26 mouse cellular contexts compared by ENCODE assay signal in the genomic region with DNA sequence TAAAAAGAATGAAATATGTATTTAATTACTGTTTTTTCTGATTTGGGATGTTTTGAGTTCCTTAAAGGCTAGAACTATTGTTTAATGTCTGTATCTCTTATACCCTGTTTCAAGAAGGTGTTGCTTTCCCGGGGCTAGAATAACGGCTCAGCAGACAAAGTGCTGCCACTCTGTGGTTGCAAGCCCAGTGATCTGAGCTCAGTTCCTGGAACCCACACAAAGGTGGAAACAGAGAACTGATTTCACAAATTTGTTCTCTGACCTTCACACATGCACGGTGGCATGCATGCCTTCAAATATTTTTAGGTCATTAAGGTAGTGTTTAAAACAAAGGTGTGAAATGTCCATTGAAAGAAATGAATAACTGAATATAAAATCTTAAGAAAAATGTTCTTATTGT. TPM values are rescaled to one million over a fixed set of nuclear protein-coding genes. Genes with fewer than 3 reads are reported as not detected.
DNase-seq lines count a peak whose midpoint lies in the region; ATAC-seq and TF ChIP-seq lines count a peak whose summit lies in the region.
"Had no signal": no experiment of that assay in that cellular context is flagged by ENCODE, and none has a peak within 500 bp of the region (broad histone marks: within the 10 kb centered on the region; RNA-seq: fewer than 3 reads in every experiment).

No protein-coding gene starts in this region.

- H3K36me3 ChIP-seq in kidney, postnatal 0 days (ENCODE audit: insufficient read depth, low read length) = no peaks in the 10 kb centered on the region
- no peaks in the 10 kb centered on the region for H3K36me3 ChIP-seq in stomach, postnatal 0 days (ENCODE audit: control insufficient read depth, insufficient read depth, low read length)
- H3K36me3 ChIP-seq: forebrain, embryonic 12.5 days had no signal

- TF ChIP-seq CTCF in kidney, postnatal 0 days (IDR thresholded peaks at IDR 0.05; ENCODE audit: low read depth) = 0 out of 2 replicates have a peak, but pooled peaks have one; percentile 11
- TF ChIP-seq CTCF in stomach, postnatal 0 days (IDR thresholded peaks at IDR 0.05; ENCODE audit: low read depth) = 0 out of 2 replicates have a peak, but pooled peaks have one; percentile 11

- H3K9ac ChIP-seq in kidney, postnatal 0 days (ENCODE audit: low read depth, low read length) = no peak overlapping the region
- no peak overlapping the region for H3K9ac ChIP-seq in stomach, postnatal 0 days (ENCODE audit: low read length)
- H3K9ac ChIP-seq: embryonic facial prominence, embryonic 13.5 days; forebrain, embryonic 12.5 days; limb, embryonic 12.5 days; liver, embryonic 14.5 days; lung, embryonic 15.5 days had no signal

- peaks cover 3% of the 10 kb centered on the region; the same call in 1 of the 2 replicates for H3K4me1 ChIP-seq in kidney, postnatal 0 days (replicated peaks; ENCODE audit: insufficient read depth, low read length)
- H3K4me1 ChIP-seq in stomach, postnatal 0 days (replicated peaks; ENCODE audit: control insufficient read depth, insufficient read depth) = no peaks in the 10 kb centered on the region

- no peaks in the 10 kb centered on the region for H3K27me3 ChIP-seq in kidney, postnatal 0 days (ENCODE audit: insufficient read depth, low read length)
- no peaks in the 10 kb centered on the region for H3K27me3 ChIP-seq in stomach, postnatal 0 days (ENCODE audit: control insufficient read depth, insufficient read depth, low read length)
- H3K27me3 ChIP-seq: embryonic facial prominence, embryonic 13.5 days; forebrain, embryonic 12.5 days; limb, embryonic 12.5 days; lung, embryonic 15.5 days had no signal

- ATAC-seq in cerebellum, adult (ENCODE audit: insufficient number of reproducible peaks, low FRiP score, low TSS enrichment) = no peak
- no peak for ATAC-seq in kidney, postnatal 0 days (replicated peaks; ENCODE audit: low FRiP score, low read depth)
- ATAC-seq in stomach, postnatal 0 days (ENCODE audit: low FRiP score, low TSS enrichment) = no peak
- ATAC-seq: hindbrain, postnatal 0 days; intestine, postnatal 0 days; midbrain, embryonic 16.5 days had no signal

- H3K4me2 ChIP-seq in kidney, postnatal 0 days (ENCODE audit: low read length) = no peak overlapping the region
- H3K4me2 ChIP-seq in stomach, postnatal 0 days (replicated peaks; ENCODE audit: low read depth) = no peak overlapping the region
- H3K4me2 ChIP-seq: embryonic facial prominence, embryonic 13.5 days; forebrain, embryonic 12.5 days; heart, embryonic 11.5 days; limb, embryonic 12.5 days; lung, embryonic 15.5 days had no signal

- H3K9me3 ChIP-seq in kidney, postnatal 0 days (replicated peaks; ENCODE audit: low read length) = no peaks in the 10 kb centered on the region
- no peaks in the 10 kb centered on the region for H3K9me3 ChIP-seq in stomach, postnatal 0 days (ENCODE audit: control insufficient read depth, low read length)
- H3K9me3 ChIP-seq: embryonic facial prominence, embryonic 13.5 days; forebrain, embryonic 12.5 days; hindbrain, embryonic 10.5 days; limb, embryonic 12.5 days; lung, embryonic 15.5 days had no signal

- WGBS in kidney, postnatal 0 days = 62% methylated on average over 3 of the region's 3 CpGs
- WGBS in stomach, postnatal 0 days = 61% methylated on average over 3 of the region's 3 CpGs

- no peak for TF ChIP-seq EP300 in stomach, postnatal 0 days (optimal IDR thresholded peaks at IDR 0.05)

- H3K4me3 ChIP-seq in kidney, postnatal 0 days (replicated peaks; ENCODE audit: low read depth, low read length) = no peak overlapping the region
- H3K4me3 ChIP-seq in stomach, postnatal 0 days (ENCODE audit: low read depth, low read length) = no peak overlapping the region
- H3K4me3 ChIP-seq: embryonic facial prominence, embryonic 13.5 days; erythroblast, embryonic 14.5 days; forebrain, embryonic 12.5 days; hindbrain, embryonic 10.5 days; limb, embryonic 12.5 days; lung, embryonic 15.5 days had no signal

- H3K27ac ChIP-seq in kidney, postnatal 0 days = no peak overlapping the region
- H3K27ac ChIP-seq in stomach, postnatal 0 days (replicated peaks) = no peak overlapping the region
- H3K27ac ChIP-seq: embryonic facial prominence, embryonic 13.5 days; forebrain, embryonic 12.5 days; hindbrain, embryonic 10.5 days; hindbrain, postnatal 0 days; limb, embryonic 12.5 days; liver, embryonic 14.5 days; lung, embryonic 15.5 days; macrophage had no signal

- DNase-seq in cerebellum, postnatal 10 days = peak; percentile 17 to 21
- DNase-seq in kidney, postnatal 0 days (ENCODE audit: low spot score) = no peak
- DNase-seq in kidney, adult 8-10 months = no peak
- DNase-seq in thymus, postnatal 0 days (ENCODE audit: low spot score) = peak; percentile 20
- no peak for DNase-seq in thymus, postnatal 25 days
- DNase-seq in stomach, postnatal 0 days (ENCODE audit: low spot score) = no peak
- DNase-seq in lung, postnatal 14 days = no peak
- DNase-seq: adrenal gland, postnatal 10 days; cerebellum, adult 9-10 months; embryo, embryonic 11 days; heart, postnatal 10 days; layer of hippocampus, postnatal 36 days; thymus, adult 2 months had no signal

RNA-seq across cellular contexts. Expression of a gene that starts 25.1 kb away (rescaled TPM):
- 20.1 and 24.5 TPM in 2 replicates for polyA plus RNA-seq in kidney, postnatal 0 days (2015; fragmentation: Nextera tagmentation; extraction: Ambion mirVana)
- 14.6 and 22.1 TPM in 2 replicates for polyA plus RNA-seq in thymus, postnatal 0 days (2015; fragmentation: Nextera tagmentation; extraction: Ambion mirVana)
- 9.7 and 10.1 TPM in 2 replicates for polyA plus RNA-seq in stomach, postnatal 0 days (2015; fragmentation: Nextera tagmentation; extraction: Ambion mirVana)

Comparison
In these comparisons a context has a peak if more than half of its experiments do, and no peak if none do; other contexts are left out.
1. DNase-seq: peak in cerebellum, postnatal 10 days (2 of 2) and thymus, postnatal 0 days (single experiment); none in kidney, postnatal 0 days (single experiment), kidney, adult 8-10 months (0 of 2), thymus, postnatal 25 days (single experiment), stomach, postnatal 0 days (single experiment) and lung, postnatal 14 days (single experiment).